Mouse (Mus musculus) fibroblast of lung, adult 2 months (primary cell): ENCODE measurements at regions not wholly inside any gene's neighbourhood (a gene's known extent, or its start where the extent isn't known, plus 50 kb on each side); places are given as distances from the start of the nearest gene placed in this dataset.

ENCODE experiments used
- DNase-seq: peaks from one replicate; pipeline ENCODE4 v3.0.0-alpha.2; 2011; ENCODE audit warnings: low read depth

DNA sequence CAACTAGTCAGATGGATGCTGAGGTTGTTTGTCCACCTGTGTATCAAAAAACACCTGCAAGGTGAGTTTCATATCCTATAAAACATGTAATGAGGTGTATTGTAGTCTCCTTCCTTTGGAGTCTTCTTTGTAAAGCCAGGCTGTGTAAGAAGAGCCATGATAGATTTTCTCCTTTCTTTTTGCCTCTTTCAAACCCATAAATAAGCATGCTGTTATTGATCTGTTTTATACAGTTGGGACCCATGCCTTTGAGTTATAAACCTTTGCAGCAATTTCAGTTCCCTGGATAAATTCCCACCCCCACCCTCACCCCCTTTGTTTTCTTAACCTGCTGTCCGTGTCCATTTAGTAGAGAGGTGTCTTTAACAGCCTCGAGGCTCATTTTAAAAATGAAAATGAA, 131.0 kb upstream of the Rgs17 start:
- DNase-seq = no peak

GRCm38 (mm10) chr10:6043358-6043757, 121.2 kb upstream of the Rgs17 start:
- no peak for DNase-seq

GRCm38 (mm10) chr10:6039771-6040170, 117.6 kb upstream of the Rgs17 start:
- peak; percentile 35 for DNase-seq

- DNase-seq = no peak
These were observed 113.7 kb upstream of the Rgs17 start for GRCm38 (mm10) chr10:6035792-6036487.

GRCm38 (mm10) chr10:6032469-6032868, 110.3 kb upstream of the Rgs17 start:
- DNase-seq = peak; percentile 56

DNA sequence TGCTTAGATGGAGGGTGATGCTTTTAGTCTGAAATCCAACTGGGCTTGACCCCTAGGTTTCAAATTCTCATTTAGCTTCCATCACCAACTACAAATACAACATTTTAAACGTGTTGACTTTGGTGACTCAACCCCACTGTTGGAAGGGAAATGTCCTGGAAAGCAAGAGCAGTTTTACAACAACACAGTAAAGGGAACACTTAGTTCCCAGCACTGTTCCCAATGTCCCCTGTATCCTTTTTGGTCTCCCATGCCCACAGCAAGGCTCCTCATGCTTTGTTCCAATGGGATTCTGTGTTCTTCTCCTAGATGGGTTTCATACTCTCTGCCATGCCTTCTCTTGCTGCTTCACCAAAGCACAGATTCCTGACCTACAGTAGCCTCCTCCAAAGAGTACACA, 105.4 kb upstream of the Rgs17 start:
- no peak for DNase-seq

DNA sequence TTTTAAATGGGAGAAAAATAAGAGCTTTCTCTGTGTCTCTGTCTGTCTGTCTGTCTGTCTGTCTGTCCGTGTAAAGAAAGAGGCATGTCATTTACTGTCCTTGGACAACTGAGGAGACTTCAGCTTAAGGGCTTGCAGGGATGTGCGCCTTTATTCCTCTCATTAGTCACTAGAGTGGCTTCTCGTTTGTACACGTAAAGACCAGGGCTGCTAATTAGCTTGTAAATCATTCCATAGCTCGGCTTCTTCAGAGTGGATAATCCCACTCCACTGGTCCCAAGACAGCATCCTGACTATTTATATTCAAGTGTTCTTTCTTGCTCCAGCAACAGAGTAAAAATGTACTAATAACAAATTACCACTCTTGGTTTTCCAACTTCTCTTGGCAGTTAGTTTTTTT, 104.1 kb upstream of the Rgs17 start:
- DNase-seq = no peak

- DNase-seq = no peak
These were observed 100.5 kb upstream of the Rgs17 start for GRCm38 (mm10) chr10:6022609-6023283.

- no peak for DNase-seq
These were observed 98.9 kb upstream of the Rgs17 start for GRCm38 (mm10) chr10:6020944-6021684.

DNA sequence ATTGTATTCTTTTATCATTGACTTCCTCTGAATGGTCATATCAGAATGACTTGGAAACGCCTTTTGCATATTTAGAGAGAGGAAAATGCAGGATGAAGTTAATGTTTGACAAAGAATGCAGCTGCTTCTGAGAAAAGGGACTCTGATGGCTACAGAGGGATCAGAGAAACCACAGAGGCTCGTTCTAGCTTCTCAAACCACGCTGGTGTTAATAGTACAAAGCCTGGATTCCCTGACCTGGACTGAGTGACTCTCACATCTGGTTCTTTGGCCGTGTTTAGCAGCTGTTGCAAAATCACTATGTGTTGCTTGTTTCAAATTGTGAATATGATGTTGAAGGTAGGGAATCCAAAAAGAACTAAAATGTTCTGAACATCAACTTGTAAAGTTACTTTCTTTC, 91.5 kb upstream of the Rgs17 start:
- DNase-seq = no peak

- DNase-seq = no peak
These were observed 89.3 kb upstream of the Rgs17 start for GRCm38 (mm10) chr10:6011541-6011940.

DNA sequence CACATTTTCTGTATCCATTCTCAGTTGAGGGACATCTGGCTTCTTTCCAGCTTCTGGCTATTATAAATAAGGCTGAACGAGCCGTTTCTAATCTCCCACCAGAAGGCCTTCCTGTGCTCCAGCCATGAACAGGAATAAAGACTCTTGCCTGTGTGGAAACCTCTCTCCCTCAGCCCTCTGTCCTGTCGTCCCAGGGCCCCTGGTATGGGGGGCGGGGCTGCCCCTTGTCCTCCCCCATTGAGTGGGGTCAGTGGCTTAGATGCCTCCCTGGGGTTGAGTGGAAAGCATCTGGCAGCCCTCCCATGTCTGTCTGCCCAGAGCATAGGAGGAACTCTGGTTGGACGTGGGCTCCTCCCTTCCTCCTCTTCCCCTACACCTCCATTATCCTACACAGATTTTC, 88.8 kb upstream of the Rgs17 start:
- DNase-seq = no peak

- no peak for DNase-seq
These were observed 85.2 kb upstream of the Rgs17 start for GRCm38 (mm10) chr10:6007238-6007972.

DNA sequence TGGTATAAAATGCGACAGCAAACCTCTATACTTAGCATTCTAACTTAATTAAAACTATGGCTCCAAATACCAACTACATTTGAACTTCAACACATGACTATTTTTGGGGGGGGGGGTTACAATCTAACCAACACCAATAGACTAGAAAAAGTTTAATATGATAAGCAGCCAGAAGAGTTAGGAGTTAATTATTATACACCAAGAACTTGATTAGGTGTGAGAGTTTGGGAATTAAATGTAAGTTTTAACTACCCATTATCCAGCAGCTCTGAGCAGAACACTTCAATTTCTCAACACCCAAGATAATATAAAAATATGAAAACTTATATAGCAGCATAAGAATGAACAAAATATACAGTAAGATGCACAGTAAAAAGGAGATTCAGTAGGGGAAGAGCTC, 59.2 kb upstream of the Rgs17 start:
- DNase-seq = no peak

GRCm38 (mm10) chr10:5978534-5978933, 56.3 kb upstream of the Rgs17 start:
- no peak for DNase-seq
